Mouse (Mus musculus): Measurements from ENCODE around the gene Hlcs.

- no peak for TF ChIP-seq CTCF (IDR thresholded peaks at IDR 0.05; ENCODE audit: borderline replicate concordance, control insufficient read depth, extremely low read depth, insufficient read depth, low read length, poor library complexity)
- no peak for TF ChIP-seq POLR2A (IDR thresholded peaks at IDR 0.05; ENCODE audit: control insufficient read depth, extremely low read depth, insufficient read depth, low read length, poor library complexity)
These were observed 196.0 kb downstream of the Hlcs start for GRCm38 (mm10) chr16:94117333-94117732.

All from thymus, adult 2 months (tissue).